Mouse (Mus musculus): ENCODE measurements around the gene Sccpdh.
"Not testable (repeated sequence)": the region's sequence is repeated elsewhere in the genome, so short reads cannot be mapped to it uniquely, and the experiment has no call there.

DNA sequence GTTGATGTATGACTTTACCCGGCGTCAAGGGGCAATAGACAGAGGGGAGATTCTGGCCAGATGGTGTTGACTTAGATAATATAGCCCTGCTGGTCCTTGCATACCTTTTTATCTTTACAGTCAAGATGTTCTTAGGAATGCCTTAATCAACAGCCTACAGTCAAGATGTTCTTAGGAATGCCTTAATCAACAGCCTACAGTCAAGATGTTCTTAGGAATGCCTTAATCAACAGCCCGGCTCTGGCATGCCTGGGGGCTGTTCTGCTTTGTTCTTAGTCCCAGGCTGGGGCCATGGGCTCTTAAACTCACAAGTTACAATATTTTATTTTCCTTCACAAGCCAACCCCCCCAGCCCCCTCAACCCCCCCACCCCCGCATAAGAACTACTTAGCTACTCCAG lies 47.3 kb downstream of the Sccpdh start:
- not testable (repeated sequence) for TF ChIP-seq CTCF (IDR thresholded peaks at IDR 0.05; ENCODE audit: extremely low read depth, insufficient read length, insufficient replicate concordance, low read depth, low read length); POLR2A (IDR thresholded peaks at IDR 0.05; ENCODE audit: low read depth, low read length)
